Mouse (Mus musculus) kidney, embryonic 15.5 days (tissue): ENCODE results near the gene Lamb1. TPM values are rescaled to one million over a fixed set of nuclear protein-coding genes. Genes with fewer than 3 reads are reported as not detected.

Source experiments
- ATAC-seq: fragments of 200-750 bp; cut with Nextera tagmentation; replicated peaks from 2 replicates; pipeline ENCODE4 v1.8.0; 2017; ENCODE audit warnings: moderate TSS enrichment; ENCODE audit not compliant: low FRiP score
- H3K27ac ChIP-seq: fragments of 300-500 bp; sonication (generic); 2 replicates; pipeline ENCODE4 v1.5.1; 2015; ENCODE audit warnings: mild to moderate bottlenecking, inconsistent platforms
- H3K27me3 ChIP-seq: fragments of 300-500 bp; sonication (generic); 2 replicates; pipeline ENCODE4 v1.6.1; 2015; ENCODE audit warnings: inconsistent platforms
- H3K36me3 ChIP-seq: fragments of 300-500 bp; sonication (generic); 2 replicates; pipeline ENCODE4 v1.6.1; 2015; ENCODE audit warnings: inconsistent platforms
- H3K4me1 ChIP-seq: fragments of 300-500 bp; sonication (generic); 2 replicates; pipeline ENCODE4 v1.6.1; 2015; ENCODE audit warnings: inconsistent platforms
- H3K4me2 ChIP-seq: fragments of 300-500 bp; sonication (generic); 2 replicates; pipeline ENCODE4 v1.6.1; 2015; ENCODE audit warnings: moderate library complexity, mild to moderate bottlenecking, inconsistent platforms
- H3K4me3 ChIP-seq: fragments of 300-500 bp; sonication (generic); replicated peaks from 2 replicates; pipeline ENCODE4 v1.5.1; 2015; ENCODE audit warnings: mild to moderate bottlenecking, inconsistent platforms
- H3K9ac ChIP-seq: fragments of 300-500 bp; sonication (generic); 2 replicates; pipeline ENCODE4 v1.6.1; 2015; ENCODE audit warnings: mild to moderate bottlenecking, inconsistent platforms
- H3K9me3 ChIP-seq: fragments of 300-500 bp; sonication (generic); replicated peaks from 2 replicates; pipeline ENCODE4 v1.6.1; 2016; ENCODE audit warnings: inconsistent platforms
- WGBS: fragments of 180-500 bp; shearing (Covaris S2); methylation state at CpG from one replicate; pipeline ENCODE4 v1.1.7; 2015; ENCODE audit warnings: mixed read lengths; 5-methylcytosine and 5-hydroxymethylcytosine counted together
- polyA plus RNA-seq: library from polyadenylated mRNA; unstranded; fragments of >200 nt; fragmentation: Nextera tagmentation; extraction: Ambion mirVana; gene quantifications from 2 replicates; pipeline ENCODE4 v1.2.1, GENCODE M21; 2015

Gene Lamb1
- polyA plus RNA-seq, 1 experiment from 2014 or later, result 144 TPM

DNA sequence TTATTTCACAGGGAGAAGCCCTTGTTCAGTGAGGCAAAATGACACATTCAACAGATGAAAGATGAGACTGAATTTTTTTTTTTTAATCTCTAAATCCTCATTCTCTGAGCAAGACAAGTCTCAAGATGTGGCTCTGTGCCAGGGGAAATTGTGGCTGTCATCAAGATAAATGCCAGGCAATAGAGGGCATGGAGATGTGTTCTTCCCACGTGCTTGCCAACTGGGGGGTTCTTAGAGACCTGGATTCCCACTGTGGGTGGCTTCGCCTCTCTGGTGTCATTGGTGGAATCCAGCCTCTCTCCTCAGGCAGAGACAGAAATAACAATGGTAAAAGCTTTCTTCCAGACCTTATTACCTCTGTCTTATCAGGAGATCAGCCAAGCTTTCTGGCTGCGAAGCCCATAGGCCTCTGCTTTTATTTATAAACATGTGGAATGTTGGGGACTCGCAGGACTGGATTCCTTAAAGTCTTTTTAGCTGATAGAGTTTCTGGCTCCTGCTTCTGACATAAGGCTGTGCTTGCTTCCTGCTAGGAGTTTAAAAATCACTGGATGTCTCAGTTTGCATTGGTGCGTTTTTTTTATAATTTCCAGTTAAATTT is 41.1 kb downstream of the Lamb1 start:
- ATAC-seq, result no peak
- H3K4me1 ChIP-seq, result 0 out of 2 replicates have a peak, but pooled peaks cover 3% of the 10 kb centered on the region
- peaks cover 100% of the 10 kb centered on the region for H3K36me3 ChIP-seq
- no peaks in the 10 kb centered on the region for H3K9me3 ChIP-seq
- 0 out of 2 replicates have a peak overlapping the region, but pooled peaks have one; percentile 37 for H3K27ac ChIP-seq
- WGBS, result 72% methylated on average over 5 of the region's 5 CpGs
- H3K4me3 ChIP-seq, result no peak overlapping the region
- H3K9ac ChIP-seq, result no peak overlapping the region
- H3K27me3 ChIP-seq, result no peaks in the 10 kb centered on the region
- no peak overlapping the region for H3K4me2 ChIP-seq

GRCm38 (mm10) chr12:31307011-31307410 is 42.0 kb downstream of the Lamb1 start:
- Histone ChIP-seq H3K9ac (no peak overlapping the region), H3K36me3 (peaks cover 100% of the 10 kb centered on the region), H3K27ac (no peak overlapping the region), H3K4me1 (no peaks in the 10 kb centered on the region), H3K9me3 (no peaks in the 10 kb centered on the region), H3K4me3 (no peak overlapping the region), H3K27me3 (no peaks in the 10 kb centered on the region), H3K4me2 (no peak overlapping the region)
- 94% methylated on average over 8 of the region's 8 CpGs for WGBS
- no peak; the same call in 1 of the 2 replicates for ATAC-seq

GRCm38 (mm10) chr12:31307756-31308155 is 42.7 kb downstream of the Lamb1 start:
- H3K4me3 ChIP-seq, result no peak overlapping the region
- no peaks in the 10 kb centered on the region for H3K4me1 ChIP-seq
- WGBS, result 95% methylated on average over 8 of the region's 8 CpGs
- no peak for ATAC-seq
- H3K9ac ChIP-seq, result no peak overlapping the region
- no peak overlapping the region for H3K4me2 ChIP-seq
- H3K9me3 ChIP-seq, result no peaks in the 10 kb centered on the region
- no peak overlapping the region for H3K27ac ChIP-seq
- no peaks in the 10 kb centered on the region for H3K27me3 ChIP-seq
- H3K36me3 ChIP-seq, result peaks cover 100% of the 10 kb centered on the region

GRCm38 (mm10) chr12:31310687-31311086 is 45.7 kb downstream of the Lamb1 start:
- Histone ChIP-seq H3K4me2 (no peak overlapping the region), H3K27ac (no peak overlapping the region), H3K4me1 (no peaks in the 10 kb centered on the region), H3K9me3 (no peaks in the 10 kb centered on the region), H3K4me3 (no peak overlapping the region), H3K27me3 (no peaks in the 10 kb centered on the region), H3K36me3 (peaks cover 100% of the 10 kb centered on the region), H3K9ac (no peak overlapping the region)
- no peak for ATAC-seq
- 93% methylated on average over 9 of the region's 9 CpGs for WGBS

- H3K36me3 ChIP-seq, result peaks cover 100% of the 10 kb centered on the region
- no peak overlapping the region for H3K27ac ChIP-seq
- ATAC-seq, result no peak
- no peaks in the 10 kb centered on the region for H3K9me3 ChIP-seq
- H3K4me1 ChIP-seq, result no peaks in the 10 kb centered on the region
- no peak overlapping the region for H3K4me3 ChIP-seq
- no peak overlapping the region for H3K4me2 ChIP-seq
- 87% methylated on average over 9 of the region's 9 CpGs for WGBS
- H3K27me3 ChIP-seq, result no peaks in the 10 kb centered on the region
- no peak overlapping the region for H3K9ac ChIP-seq
Observed at GRCm38 (mm10) chr12:31311671-31312265, 46.7 kb downstream of the Lamb1 start.

DNA sequence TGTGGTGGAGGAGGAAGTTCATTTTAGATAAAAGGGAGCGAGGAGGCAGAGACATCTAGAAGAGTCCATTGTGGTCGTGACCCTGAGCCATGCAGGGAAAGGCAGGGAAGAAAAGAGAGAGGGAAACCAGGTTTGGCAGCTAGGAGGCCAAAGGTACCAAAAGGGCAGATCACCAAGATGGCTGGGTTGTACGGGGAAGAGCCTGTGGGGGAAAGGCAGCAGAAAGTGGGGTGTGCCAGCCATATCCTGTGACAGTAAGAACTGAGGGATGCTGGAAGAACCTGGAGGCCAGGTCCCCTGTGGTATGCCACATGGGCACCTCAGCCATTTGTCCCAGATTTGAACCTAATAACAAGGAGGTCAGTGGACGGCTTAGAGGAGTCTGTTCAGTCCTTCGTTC is 47.2 kb downstream of the Lamb1 start:
- Histone ChIP-seq H3K4me2 (no peak overlapping the region), H3K36me3 (peaks cover 100% of the 10 kb centered on the region), H3K27ac (no peak overlapping the region), H3K4me1 (no peaks in the 10 kb centered on the region), H3K27me3 (no peaks in the 10 kb centered on the region), H3K9me3 (no peaks in the 10 kb centered on the region), H3K9ac (no peak overlapping the region), H3K4me3 (no peak overlapping the region)
- 93% methylated on average over 5 of the region's 5 CpGs for WGBS
- ATAC-seq, result no peak

DNA sequence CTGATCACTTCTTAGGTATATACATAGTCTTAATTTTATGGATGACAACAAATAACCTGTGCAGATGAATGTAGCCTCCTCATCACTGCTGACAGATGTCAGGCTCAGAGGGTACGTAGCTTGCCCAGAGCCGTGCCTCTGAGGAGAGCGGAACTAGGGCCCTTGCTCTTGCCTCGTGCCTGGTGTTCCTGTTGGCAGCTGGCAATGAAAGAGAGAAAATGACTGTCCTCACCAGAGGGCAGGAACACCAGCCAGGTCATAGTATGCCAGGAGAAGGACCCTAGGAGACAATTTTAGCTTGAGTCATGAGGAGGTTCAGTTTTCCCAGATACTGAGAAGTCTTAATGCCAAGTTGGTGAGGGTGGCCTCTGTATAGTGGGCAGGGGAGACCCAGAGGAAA is 48.1 kb downstream of the Lamb1 start:
- H3K27me3 ChIP-seq, result no peaks in the 10 kb centered on the region
- no peak overlapping the region for H3K4me3 ChIP-seq
- WGBS, result 95% methylated on average over 4 of the region's 4 CpGs
- no peak overlapping the region for H3K27ac ChIP-seq
- H3K9ac ChIP-seq, result no peak overlapping the region
- ATAC-seq, result no peak
- H3K36me3 ChIP-seq, result peaks cover 100% of the 10 kb centered on the region
- no peaks in the 10 kb centered on the region for H3K9me3 ChIP-seq
- H3K4me1 ChIP-seq, result no peaks in the 10 kb centered on the region
- H3K4me2 ChIP-seq, result no peak overlapping the region

- Histone ChIP-seq H3K27ac (no peak overlapping the region), H3K4me1 (no peaks in the 10 kb centered on the region), H3K4me2 (no peak overlapping the region), H3K4me3 (no peak overlapping the region), H3K36me3 (peaks cover 100% of the 10 kb centered on the region), H3K27me3 (no peaks in the 10 kb centered on the region), H3K9me3 (no peaks in the 10 kb centered on the region), H3K9ac (no peak overlapping the region)
- no peak for ATAC-seq
- WGBS, result 95% methylated on average over 7 of the region's 7 CpGs
Observed at GRCm38 (mm10) chr12:31314310-31314709, 49.3 kb downstream of the Lamb1 start.

GRCm38 (mm10) chr12:31315961-31316360 is 50.9 kb downstream of the Lamb1 start:
- Histone ChIP-seq H3K27ac (no peak overlapping the region), H3K27me3 (no peaks in the 10 kb centered on the region), H3K4me2 (no peak overlapping the region), H3K9me3 (no peaks in the 10 kb centered on the region), H3K36me3 (peaks cover 100% of the 10 kb centered on the region), H3K4me1 (no peaks in the 10 kb centered on the region), H3K9ac (no peak overlapping the region), H3K4me3 (no peak overlapping the region)
- WGBS, result 82% methylated on average over 6 of the region's 6 CpGs
- no peak for ATAC-seq

GRCm38 (mm10) chr12:31317670-31318408 is 52.8 kb downstream of the Lamb1 start:
- Histone ChIP-seq H3K36me3 (peaks cover 100% of the 10 kb centered on the region), H3K4me2 (no peak overlapping the region)
- ATAC-seq, result no peak

DNA sequence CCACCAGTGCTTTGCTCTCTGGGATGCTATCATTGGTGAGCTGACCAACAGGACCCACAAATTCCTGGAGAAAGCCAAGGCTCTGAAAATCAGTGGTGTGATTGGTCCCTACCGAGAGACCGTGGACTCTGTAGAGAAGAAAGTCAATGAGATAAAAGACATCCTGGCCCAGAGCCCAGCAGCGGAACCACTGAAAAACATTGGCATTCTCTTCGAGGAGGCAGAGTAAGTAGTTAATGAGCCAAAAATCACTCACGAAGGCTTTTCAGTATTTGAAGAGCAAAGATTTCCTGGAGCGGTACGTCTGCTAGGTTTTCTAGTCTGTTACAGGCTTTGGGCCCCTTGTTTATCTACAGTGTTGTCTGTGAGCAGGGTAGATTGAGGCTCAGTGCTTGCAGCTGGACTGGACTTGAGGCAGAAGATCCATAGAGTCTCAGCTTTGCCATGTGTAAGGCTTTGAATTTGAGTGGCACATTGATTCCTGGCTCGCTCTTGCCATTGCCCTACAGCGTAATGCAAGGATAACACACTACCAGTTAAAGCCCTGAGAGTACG is 53.5 kb downstream of the Lamb1 start:
- H3K27me3 ChIP-seq, result no peaks in the 10 kb centered on the region
- WGBS, result 79% methylated on average over 10 of the region's 10 CpGs
- H3K4me3 ChIP-seq, result no peak overlapping the region
- no peaks in the 10 kb centered on the region for H3K4me1 ChIP-seq
- no peak overlapping the region for H3K9ac ChIP-seq
- ATAC-seq, result no peak
- H3K36me3 ChIP-seq, result peaks cover 100% of the 10 kb centered on the region
- no peak overlapping the region for H3K4me2 ChIP-seq
- no peak overlapping the region for H3K27ac ChIP-seq
- no peaks in the 10 kb centered on the region for H3K9me3 ChIP-seq

More at GRCm38 (mm10) chr12:31317670-31318408, 52.8 kb downstream of the Lamb1 start:
- H3K4me1 ChIP-seq, result no peaks in the 10 kb centered on the region
- H3K4me3 ChIP-seq, result no peak overlapping the region
- no peak overlapping the region for H3K27ac ChIP-seq
- H3K9ac ChIP-seq, result no peak overlapping the region
- no peaks in the 10 kb centered on the region for H3K9me3 ChIP-seq
- no peaks in the 10 kb centered on the region for H3K27me3 ChIP-seq
- WGBS, result 83% methylated on average over 7 of the region's 7 CpGs

DNA sequence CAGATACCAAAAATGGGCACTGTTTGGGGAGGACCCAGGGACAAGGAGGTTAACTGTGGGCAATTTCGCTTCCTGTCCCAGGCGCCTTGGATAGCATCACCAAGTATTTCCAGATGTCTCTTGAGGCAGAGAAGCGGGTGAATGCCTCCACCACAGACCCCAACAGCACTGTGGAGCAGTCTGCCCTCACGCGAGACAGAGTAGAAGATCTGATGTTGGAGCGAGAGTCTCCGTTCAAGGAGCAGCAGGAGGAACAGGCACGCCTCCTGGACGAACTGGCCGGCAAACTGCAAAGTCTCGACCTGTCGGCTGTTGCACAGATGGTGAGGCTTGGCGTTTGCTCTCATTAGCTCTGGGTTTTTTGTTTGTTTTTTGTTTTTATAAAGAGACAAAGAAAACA is 55.8 kb downstream of the Lamb1 start:
- Histone ChIP-seq H3K36me3 (peaks cover 100% of the 10 kb centered on the region), H3K9ac (no peak overlapping the region), H3K27me3 (no peaks in the 10 kb centered on the region), H3K4me2 (no peak overlapping the region), H3K27ac (no peak overlapping the region), H3K4me3 (no peak overlapping the region), H3K9me3 (no peaks in the 10 kb centered on the region), H3K4me1 (no peaks in the 10 kb centered on the region)
- 62% methylated on average over 13 of the region's 13 CpGs for WGBS
- no peak for ATAC-seq
